Mouse (Mus musculus) MEL-GATA-1-ER (cell line): ENCODE data around the gene Piezo1.
A peak's percentile ranks its signal among the peaks of the same experiment; 100 is the strongest.
"Not testable (repeated sequence)": the region's sequence is repeated elsewhere in the genome, so short reads cannot be mapped to it uniquely, and the experiment has no call there.

Experiments used
- DNase-seq: peaks from one replicate; pipeline ENCODE4 v3.0.0-alpha.2; 2012; ENCODE audit warnings: low read depth; ENCODE audit errors: extremely low read depth

Gene Piezo1

DNA sequence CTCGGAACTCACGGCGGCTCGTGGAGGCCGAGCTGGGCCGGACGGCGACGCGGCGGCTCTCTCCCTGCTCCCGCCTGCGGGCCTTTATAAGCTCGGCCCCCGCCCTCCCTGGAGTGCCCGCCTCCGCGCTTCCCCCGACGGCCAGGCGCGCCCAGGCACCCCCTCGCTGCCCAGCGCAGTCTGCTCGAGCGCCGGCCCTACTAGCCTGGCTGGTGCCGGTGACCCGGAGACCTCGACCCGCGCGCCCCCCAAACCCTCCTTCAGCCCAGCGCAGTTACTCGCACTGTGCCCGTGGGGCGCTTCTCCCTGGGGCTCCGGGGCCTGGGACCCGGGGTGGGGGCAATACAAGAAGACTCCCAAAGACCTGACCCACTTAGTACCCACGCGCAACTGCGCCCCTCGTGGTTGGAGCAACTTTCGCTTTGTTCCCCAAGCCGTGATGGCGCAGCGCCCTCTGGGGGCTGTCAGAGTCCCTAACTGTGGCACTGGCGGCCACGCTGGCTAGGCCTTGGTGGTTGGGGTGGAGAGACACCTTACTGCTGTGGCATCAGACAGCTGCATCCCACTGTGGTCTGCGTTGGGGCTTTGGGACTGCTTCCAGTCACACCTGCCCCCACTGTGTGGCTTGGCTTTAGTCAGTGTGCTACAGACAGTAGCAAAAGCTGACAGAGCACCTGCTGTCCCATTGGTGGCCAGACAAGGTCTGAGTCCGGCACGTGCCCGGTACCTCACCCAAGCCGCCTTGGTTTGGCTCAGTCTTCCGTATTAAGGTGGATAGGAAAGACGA, at the start of gene Piezo1:
TSS of gene Piezo1 (minus strand) at position 65 of the 787 bp plus-strand sequence.
- no peak for DNase-seq

DNA sequence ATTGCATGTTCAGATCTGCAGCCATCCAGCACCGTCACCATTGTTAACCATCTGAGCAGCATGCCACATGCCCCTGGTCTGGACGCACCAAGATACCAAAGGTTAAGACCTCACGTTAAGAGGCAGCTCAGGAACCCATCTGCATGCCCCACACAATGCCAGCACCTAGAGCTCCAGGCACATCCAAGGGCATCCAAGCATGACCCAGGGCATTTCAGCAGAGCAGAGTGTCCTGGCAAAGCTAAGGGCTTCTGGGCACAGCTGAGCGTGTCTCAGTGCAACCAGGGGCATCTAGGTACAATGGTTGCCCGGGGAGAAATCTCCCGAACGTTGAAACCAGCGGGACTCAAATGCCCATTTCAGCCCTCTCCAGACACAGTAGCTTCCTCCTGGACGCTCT, 49.5 kb upstream of the Piezo1 start:
- DNase-seq: no peak

DNA sequence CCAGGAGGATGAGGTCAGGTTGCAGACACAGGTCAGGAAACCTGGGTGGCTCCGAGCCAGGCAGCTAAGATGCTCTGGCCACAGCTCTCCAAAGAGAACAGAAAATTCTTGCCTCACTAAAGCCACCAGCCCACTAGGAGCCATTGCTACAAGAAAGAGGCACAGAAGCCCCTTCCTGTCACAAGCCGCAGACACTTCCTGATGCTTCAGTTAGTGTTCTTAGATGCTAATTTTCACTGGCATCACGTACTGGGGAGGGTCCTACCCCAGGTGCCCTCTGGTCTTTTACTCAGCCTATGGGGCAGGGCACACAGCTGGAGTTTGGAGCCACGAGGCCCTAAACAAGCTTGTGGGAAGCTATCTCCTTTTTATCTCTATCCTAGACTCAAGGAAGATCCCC, 44.9 kb upstream of the Piezo1 start:
- DNase-seq: no peak

DNA sequence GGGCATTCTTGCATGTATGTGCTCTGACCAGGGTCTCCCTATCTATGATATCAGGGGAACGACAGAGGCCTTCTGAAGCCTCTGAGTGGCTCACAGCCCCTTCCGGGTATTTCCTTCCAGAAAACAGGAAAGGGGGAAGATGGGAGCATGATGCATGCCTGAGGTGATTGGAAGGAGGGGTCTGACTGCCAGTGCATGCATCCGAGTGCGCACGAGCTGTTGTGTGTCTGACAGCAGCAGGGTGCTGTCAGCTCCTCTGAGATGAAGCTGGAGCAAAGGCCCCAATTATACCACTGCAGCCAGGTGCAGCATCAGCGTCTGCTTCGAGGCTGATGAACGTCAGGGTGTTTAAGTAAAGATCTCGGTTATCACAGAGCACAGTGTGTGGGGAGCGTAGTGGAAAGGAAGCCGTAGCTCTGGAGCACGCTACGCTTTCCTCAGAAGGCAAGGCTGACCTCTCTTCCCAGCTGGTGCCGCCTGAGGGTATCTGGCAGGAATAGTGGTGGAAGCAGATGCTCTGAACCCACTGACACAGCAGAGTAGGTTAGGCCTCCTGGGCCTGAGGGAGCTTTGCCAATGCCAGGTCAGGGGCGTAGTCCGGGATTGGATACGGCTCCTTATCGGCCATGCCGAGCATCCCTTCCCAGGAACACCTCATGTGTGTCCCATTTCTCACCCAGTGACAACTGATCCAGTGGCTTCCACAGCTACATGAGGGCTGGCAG, 42.8 kb upstream of the Piezo1 start:
- no peak for DNase-seq

DNA sequence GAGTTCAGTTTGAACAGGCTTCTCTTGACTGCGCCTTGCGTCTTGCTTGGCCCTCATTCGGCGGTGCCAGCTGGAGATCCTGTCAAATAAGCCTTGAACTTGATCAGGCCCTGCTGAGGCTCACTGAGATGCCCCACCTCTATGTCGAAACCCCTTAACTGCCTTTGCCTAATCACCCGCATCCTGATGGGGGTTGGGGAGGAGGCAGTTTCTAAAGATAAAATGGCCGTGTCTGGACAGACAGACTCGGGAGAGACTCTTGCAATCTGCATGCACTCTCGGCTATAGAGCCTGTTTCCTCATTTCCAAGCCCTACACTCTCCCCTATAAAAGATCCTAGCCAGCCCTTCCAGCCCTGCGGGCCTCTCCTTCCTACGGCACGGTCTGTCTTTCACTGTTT, 42.1 kb upstream of the Piezo1 start:
- no peak for DNase-seq

DNA sequence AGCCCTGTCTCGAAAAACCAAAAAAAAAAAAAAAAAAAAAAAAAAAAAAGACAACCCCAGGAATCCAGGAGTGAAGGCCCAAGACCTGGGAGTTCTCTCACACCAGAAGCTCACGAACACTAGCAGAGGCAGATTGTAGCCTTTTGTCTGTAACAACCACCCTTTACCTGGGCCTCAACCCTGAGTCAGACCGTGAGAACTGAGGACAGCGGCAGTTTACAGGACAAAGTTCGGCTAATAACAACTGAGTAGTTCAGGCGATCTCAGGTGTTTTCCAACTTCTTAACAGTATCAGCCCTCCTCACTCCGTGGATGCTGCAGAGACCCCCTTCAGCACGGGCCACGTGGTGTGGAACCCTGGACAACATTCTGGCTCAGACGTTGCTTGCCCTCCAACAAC, 35.6 kb upstream of the Piezo1 start:
- DNase-seq: no peak

DNA sequence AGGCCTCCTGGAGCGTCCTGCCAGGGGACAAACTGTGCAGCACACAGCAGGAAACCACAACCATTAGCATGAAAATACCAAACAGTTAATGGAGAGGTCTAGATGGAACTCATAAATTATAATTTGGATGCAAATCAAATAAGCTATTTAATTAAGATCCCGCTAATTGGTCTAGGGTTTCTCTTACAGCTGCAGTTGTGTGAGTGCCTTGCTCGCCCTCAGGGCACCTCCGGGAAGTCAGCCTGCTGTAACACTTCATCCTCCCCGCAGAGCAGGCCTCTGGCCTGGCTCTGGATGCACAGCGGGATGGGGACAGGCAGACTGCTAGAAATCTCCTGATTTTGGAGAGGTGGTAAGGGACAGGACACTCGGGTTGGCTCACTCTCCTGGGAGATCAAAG, 35.0 kb upstream of the Piezo1 start:
- no peak for DNase-seq

DNA sequence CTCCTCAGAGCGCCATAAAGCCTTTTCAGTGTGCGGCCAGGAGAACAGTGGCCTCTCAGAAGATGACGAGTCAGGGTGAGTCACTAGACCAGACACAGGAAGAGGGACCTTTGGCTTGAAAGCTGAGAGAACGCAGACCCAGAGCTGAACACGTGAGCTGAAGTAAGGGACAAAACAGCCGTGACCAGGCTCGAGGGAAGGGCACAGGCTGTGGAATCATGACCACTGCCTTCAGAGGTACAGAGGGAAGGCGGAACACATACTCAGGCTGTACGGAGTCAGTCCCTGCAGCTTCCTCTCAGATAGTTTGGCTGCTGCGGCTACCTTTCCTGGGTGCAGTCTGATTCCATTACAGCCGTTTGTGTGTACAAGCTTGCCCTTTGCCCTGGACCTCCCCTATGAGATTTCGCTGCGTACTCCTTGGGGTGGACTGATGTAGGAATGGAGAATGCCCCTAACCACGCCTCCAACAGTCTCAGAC, 34.3 kb upstream of the Piezo1 start:
- DNase-seq: no peak

DNA sequence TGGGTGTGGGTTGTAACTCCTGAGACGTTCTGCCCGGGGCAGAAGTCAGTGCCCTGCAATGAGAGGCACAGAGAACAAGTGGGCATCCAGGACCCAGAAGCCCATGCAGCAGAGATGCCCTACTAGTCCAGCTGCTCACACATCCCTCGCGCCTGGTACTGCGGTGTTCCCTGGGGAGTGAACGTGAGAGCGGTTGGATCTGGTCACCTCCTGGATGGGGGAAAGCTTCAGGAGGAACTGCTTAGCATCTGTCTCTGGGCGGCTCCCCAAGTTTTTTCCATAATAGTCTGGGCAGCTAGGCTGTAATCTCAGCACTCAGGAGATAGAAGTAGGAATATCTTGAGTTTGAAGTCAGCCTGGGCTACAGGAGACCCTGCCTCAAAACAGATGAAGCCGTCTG, 33.9 kb upstream of the Piezo1 start:
- DNase-seq: no peak

DNA sequence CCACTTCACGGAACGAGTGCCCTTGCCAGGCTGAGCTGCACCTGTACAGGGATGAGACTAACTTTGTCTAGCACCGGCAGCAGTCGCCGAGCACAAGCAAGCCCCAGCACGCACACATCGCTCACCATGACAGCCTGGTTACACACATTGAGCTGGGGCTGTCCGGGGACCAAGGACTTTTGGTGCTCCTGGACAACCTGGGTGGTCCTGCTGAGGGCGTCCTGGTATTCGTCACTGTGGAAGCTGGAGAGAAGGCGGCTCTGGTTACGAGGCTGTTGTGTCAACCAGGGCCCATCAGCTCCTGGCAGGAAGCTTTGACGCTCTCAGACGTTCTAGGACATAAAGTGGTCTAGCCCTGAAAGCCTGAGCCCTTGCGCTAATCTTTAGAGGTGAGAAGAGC, 29.8 kb upstream of the Piezo1 start:
- no peak for DNase-seq

DNA sequence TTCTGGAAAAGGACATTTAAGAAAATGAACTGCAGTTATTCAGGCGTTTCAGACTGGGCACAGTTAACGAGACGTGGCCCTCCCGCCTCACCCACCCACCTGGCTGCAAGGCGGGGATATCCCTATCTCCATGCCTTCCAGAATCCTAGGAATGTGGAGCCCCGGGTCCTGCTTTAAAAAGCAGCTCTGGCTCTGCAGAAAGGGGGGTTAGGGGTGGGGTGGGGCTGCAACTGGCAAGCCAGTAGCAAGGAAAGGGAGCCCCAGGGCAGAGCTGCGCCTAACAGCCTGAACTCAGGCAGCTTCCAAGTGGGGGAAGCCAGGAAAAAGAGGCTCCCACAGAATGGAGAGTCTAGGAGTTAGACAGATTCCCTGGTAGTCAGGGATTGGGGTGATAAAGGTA, 28.1 kb upstream of the Piezo1 start:
- no peak for DNase-seq

DNA sequence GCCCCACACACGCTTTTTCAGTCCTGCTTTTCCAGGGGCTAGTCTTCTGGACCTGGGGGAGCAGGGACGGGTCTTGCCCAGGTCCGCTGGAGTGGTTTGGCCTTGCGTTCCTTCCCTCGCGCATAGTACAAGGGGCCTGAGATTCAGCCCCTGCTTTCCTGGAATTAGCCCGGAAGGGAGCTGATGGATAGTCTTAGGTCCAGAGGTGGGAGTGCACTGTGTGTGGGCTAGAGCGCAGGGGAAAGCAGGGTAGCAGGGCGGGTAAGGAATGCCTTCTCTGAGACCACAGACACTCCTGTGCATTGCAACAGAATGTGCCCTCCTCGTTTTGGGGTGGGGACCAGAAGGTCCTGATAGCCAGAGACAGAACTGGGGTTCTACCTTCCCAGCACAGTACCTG, 26.0 kb upstream of the Piezo1 start:
- DNase-seq: no peak

DNA sequence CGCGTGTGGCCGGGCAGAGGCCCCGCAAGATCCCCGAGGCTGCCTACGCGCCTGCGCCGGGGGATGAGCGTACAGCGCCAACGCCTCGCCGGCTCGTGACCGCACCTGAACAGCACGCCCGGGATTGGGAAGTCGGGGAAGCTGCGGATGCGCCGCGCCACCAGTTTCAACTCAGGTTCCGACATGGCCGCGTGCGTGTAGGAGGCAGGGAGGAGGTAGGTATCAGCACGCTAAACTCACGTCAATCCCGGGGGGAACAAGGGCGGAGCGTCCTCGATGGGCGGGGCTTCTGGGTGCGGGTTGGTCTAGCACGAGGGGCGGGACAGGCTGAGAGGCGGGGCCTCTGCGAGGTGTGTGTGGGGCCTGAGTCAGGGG, 25.5 kb upstream of the Piezo1 start, which contains the start of gene Aprt:
TSS of gene Aprt (minus strand) at position 262 of the 375 bp plus-strand sequence.
- DNase-seq: peak; percentile 64

DNA sequence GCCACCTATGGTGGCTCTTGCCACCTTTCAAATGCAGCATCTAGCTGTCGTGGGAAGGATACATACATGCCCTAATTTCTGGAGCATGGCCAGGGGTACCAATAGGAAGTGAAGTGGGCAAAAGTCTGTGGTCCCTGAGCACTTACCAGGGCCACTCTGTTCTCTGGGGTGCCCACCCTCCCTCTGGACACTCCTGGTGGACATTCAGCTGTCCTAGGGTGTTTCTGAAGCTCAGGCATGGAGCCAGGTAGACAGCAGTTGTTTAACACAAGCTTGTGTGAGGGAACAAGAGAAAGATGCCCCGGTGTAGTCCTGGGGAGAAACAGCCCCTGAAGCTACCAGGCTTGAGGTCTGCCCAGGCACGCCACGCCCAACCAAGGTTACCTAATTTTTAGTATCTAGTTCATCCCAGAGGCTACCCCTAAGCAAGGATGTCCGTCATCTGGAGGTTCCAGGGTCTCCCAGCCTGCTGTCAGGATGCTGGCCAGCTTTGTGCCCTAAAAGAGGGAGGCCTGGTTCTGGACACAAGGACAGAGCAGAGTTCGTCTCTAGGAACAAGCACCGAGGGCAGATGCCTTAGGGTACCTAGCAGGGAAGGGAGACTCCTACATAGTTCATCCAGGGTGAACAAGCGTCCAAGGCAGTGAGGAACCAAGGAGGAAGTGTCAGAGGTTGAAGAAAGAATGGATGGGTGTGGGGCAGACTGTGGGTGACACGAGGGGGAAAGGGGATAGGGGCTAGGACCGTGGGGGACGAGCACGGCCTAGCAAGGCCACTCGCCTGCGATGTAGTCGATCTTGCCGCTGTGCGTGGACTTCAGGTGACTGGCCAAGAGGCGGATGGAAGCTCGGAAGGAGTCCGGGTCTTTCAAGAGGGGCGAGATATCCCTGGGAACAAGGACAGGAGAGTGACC, 24.9 kb upstream of the Piezo1 start:
- DNase-seq: no peak

DNA sequence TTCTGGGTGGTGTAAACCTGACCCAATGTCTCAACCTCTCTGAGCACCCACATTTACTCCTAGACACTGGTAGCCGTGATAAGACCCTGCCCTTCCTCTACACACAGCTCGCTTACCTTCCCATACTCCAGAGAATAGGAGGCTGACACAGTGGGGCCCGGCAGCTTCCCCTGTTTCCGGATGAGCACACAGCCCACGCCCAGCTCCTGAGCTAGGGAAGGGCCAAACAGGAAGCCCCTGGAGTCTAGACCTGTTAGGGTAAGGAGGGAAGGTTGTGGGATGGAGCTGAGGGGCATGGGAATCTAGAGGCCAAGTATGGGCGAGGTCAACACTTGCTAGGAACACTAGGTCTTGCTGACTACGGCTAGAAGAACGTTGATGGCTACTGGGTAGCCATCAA, 24.2 kb upstream of the Piezo1 start:
- DNase-seq: no peak

DNA sequence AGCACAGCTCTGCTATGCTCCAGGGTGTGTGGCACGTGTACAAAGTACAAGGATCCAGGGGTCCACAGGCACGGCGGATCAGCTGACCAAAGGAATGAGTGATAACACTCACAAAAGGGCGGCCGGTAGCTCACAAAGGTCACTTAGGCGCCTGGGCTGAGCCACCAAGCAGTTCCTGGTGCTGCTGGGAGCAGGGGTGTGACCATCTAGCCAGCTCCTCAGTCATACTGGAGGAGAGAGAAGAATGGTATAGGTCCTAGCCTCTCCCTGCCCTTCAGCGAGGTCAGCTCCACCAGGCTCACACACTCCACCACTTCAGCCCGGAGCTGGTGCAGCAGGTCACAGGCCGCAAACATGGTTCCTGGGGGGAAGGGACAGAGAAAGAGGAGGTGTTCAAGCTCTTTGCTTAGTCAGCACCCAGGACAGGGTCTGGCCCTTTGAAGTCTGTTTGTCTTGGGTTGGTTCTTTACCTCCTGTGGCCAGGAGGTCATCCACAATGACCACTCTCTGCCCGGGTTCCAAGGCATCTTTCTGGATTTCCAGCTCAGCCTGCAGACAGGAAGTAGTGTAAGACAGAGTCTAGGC, 23.6 kb upstream of the Piezo1 start:
- no peak for DNase-seq

DNA sequence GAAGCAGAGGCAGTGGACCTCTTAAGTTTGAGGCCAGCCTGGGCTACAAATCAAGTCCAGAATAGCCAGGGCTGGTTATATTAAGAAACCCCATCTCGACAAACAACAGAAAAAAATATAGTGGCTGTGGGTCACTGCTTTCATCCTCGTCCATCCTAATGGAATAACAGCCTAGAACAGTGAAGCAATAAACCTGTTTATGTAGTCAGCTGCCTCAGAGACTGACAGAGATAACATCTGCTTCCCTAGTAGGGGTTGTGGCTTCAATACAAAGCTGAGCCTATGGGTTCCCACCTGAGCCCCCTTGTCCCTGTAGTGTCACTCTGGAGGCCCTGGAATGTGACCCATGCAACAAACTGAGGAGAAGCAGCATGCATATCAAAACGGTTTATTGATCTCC, 23.1 kb upstream of the Piezo1 start:
- DNase-seq: no peak

DNA sequence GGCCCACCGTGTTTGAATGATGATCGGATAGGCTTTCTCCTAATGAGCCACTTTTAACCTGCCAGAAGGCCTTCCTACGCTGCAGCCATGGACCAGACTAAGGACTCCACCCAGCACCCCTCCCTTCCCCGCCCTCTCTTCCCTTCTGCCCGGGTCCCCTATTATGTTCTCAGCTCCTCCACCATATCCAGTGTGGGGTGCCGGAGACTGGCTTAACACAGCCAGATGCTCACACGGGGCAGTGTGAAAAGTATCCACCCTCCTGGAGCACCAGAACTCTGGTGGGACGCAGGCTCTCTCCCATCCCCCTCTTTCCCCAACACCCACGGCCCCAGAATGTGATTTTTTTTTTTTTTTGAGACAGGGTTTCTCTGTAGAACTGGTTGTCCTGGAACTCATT, 22.4 kb upstream of the Piezo1 start:
- no peak for DNase-seq

DNA sequence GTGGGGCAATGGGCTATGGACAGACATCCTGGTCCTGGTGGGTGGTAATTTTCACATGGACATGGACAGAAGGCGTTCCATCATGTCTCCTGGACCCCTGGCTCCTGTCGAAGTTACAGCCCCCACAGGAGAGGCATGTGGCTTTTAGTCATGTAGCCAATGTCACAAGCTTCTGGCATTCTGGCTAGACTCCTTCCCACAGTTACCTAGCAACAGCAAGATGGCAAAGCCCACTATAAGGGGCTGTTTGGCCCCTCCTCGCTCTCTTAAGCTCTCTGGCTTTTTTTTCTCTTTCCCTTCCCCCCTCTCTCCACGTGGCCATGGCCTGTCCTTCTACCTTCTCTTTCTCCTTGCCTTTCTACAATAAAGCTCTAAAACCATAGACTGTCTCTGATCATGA, 22.0 kb upstream of the Piezo1 start:
- not testable (repeated sequence) for DNase-seq

DNA sequence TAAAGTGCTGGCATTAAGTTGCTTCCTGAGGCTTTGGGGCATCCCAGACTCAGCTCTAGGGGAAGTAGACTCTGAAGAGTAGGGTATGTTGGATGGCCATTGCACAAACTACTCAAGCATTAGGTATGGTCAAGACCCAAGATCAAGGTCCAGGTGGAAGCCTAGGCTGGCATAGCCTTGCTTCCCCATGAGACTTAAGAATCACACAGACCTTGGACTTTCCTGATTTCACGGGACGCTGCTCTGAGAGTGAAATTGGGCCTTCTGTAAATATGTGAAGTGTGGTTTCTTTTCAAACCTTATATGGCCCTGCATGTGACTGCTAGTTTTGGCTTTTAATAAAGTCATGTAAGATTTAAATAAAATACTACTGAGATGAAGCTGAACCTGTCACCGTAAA, 21.6 kb upstream of the Piezo1 start:
- no peak for DNase-seq

DNA sequence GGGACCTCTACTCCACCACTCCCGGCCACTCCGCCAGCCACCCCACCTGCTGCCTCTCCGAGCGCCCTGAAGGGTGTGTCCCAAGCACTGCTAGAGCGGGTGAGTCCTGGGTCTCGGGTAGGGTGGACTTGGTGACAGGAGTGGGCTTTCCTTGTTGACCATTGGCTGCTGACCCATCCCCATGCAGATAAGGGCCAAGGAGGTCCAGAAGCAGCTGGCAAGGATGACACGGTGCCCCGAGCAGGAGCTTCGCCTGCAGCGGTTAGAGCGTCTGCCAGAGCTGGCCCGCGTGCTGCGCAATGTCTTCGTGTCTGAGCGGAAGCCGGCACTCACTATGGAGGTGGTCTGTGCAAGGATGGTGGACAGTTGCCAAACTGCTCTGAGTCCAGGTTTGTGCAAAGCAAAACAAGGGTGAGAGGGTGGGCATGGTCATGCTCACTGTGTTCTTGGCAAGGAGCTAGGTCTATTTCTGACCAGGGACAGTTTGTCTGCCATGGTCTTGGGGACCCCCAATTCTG, 20.7 kb upstream of the Piezo1 start:
- DNase-seq: no peak
